Mouse (Mus musculus) hindbrain, postnatal 0 days (tissue): ENCODE measurements at regions not wholly inside any gene's neighbourhood (a gene's known extent, or its start where the extent isn't known, plus 50 kb on each side); places are given as distances from the start of the nearest gene placed in this dataset.
"Not testable (repeated sequence)": the region's sequence is repeated elsewhere in the genome, so short reads cannot be mapped to it uniquely, and the experiment has no call there.

Source experiments
- ATAC-seq: fragments of 200-750 bp; cut with Nextera tagmentation; 2 replicates; pipeline ENCODE4 v1.8.0; 2017; ENCODE audit warnings: mild to moderate bottlenecking, moderate TSS enrichment, moderate library complexity
- DNase-seq: peaks from one replicate; pipeline ENCODE4 v3.0.0-alpha.2; 2015; ENCODE audit warnings: low spot score
- H3K27ac ChIP-seq: fragments of 300-500 bp; sonication (generic); 2 replicates; pipeline ENCODE4 v1.5.1; 2014; ENCODE audit warnings: mild to moderate bottlenecking
- H3K27me3 ChIP-seq: fragments of 300-500 bp; sonication (generic); 2 replicates; pipeline ENCODE4 v1.6.1; 2014; ENCODE audit warnings: low read length, mixed read lengths; ENCODE audit not compliant: insufficient read depth
- H3K36me3 ChIP-seq: fragments of 300-500 bp; sonication (generic); 2 replicates; pipeline ENCODE4 v1.6.1; 2014; ENCODE audit warnings: low read length, mixed read lengths; ENCODE audit not compliant: insufficient read depth
- H3K4me1 ChIP-seq: fragments of 300-500 bp; sonication (generic); 2 replicates; pipeline ENCODE4 v1.6.1; 2014; ENCODE audit warnings: antibody characterized with exemption, low read length, mixed read lengths; ENCODE audit not compliant: insufficient read depth
- H3K4me2 ChIP-seq: fragments of 300-500 bp; sonication (generic); 2 replicates; pipeline ENCODE4 v1.6.1; 2014; ENCODE audit warnings: low read depth, mild to moderate bottlenecking, low read length, moderate library complexity, mixed read lengths
- H3K4me3 ChIP-seq: fragments of 300-500 bp; sonication (generic); 2 replicates; pipeline ENCODE4 v1.5.1; 2014; ENCODE audit warnings: low read length
- H3K9ac ChIP-seq: fragments of 300-500 bp; sonication (generic); replicated peaks from 2 replicates; pipeline ENCODE4 v1.6.1; 2014; ENCODE audit warnings: mild to moderate bottlenecking, low read length, moderate library complexity, mixed read lengths
- H3K9me3 ChIP-seq: fragments of 300-500 bp; sonication (generic); 2 replicates; pipeline ENCODE4 v1.6.1; 2016; ENCODE audit warnings: low read length, mixed read lengths
- CTCF ChIP-seq: IDR thresholded peaks from 2 replicates; pipeline ENCODE4 v1.5.1; 2016; ENCODE audit warnings: antibody characterized with exemption, control low read depth, low read depth
- WGBS: fragments of 180-500 bp; shearing (Covaris S2); extraction: QIAGEN DNeasy Blood & Tissue Kit; methylation state at CpG from one replicate; pipeline ENCODE4 v1.1.7; 2014; 5-methylcytosine and 5-hydroxymethylcytosine counted together

GRCm38 (mm10) chr2:114378844-114379533 lies 177.7 kb upstream of the Zfp770 start:
- Histone ChIP-seq H3K27me3 (no peaks in the 10 kb centered on the region), H3K4me2 (no peak overlapping the region), H3K36me3 (no peaks in the 10 kb centered on the region), H3K9ac (no peak overlapping the region), H3K4me3 (no peak overlapping the region), H3K27ac (no peak overlapping the region), H3K9me3 (no peaks in the 10 kb centered on the region), H3K4me1 (no peaks in the 10 kb centered on the region)
- ATAC-seq (no peak), DNase-seq (no peak)
- WGBS: 72% methylated on average over 1 of the region's 1 CpGs
- no peak for TF ChIP-seq CTCF

GRCm38 (mm10) chr2:114373476-114373875 lies 172.2 kb upstream of the Zfp770 start:
- H3K4me3 ChIP-seq: no peak overlapping the region
- no peaks in the 10 kb centered on the region for H3K4me1 ChIP-seq
- TF ChIP-seq CTCF: no peak
- no peak overlapping the region for H3K9ac ChIP-seq
- 57% methylated on average over 7 of the region's 7 CpGs for WGBS
- no peak for ATAC-seq
- H3K4me2 ChIP-seq: no peak overlapping the region
- no peaks in the 10 kb centered on the region for H3K9me3 ChIP-seq
- no peaks in the 10 kb centered on the region for H3K27me3 ChIP-seq
- H3K27ac ChIP-seq: no peak overlapping the region
- peak; percentile 20 for DNase-seq
- no peaks in the 10 kb centered on the region for H3K36me3 ChIP-seq

- not testable (repeated sequence) for H3K27me3 ChIP-seq, H3K9ac ChIP-seq, H3K9me3 ChIP-seq, H3K4me2 ChIP-seq, H3K4me3 ChIP-seq, H3K27ac ChIP-seq, H3K4me1 ChIP-seq, H3K36me3 ChIP-seq
- ATAC-seq (peak; percentile 56; the same call in 1 of the 2 replicates), DNase-seq (peak; percentile 25)
- 64% methylated on average over 11 of the region's 11 CpGs for WGBS
Observed at GRCm38 (mm10) chr2:114353876-114354275, 152.6 kb upstream of the Zfp770 start.

GRCm38 (mm10) chr2:114340578-114341293 lies 139.5 kb upstream of the Zfp770 start:
- Histone ChIP-seq H3K27me3 (no peaks in the 10 kb centered on the region), H3K4me3 (no peak overlapping the region), H3K4me1 (no peaks in the 10 kb centered on the region), H3K9ac (no peak overlapping the region), H3K27ac (no peak overlapping the region), H3K4me2 (no peak overlapping the region), H3K36me3 (no peaks in the 10 kb centered on the region), H3K9me3 (no peaks in the 10 kb centered on the region)
- TF ChIP-seq CTCF: no peak
- WGBS: 61% methylated on average over 9 of the region's 9 CpGs
- no peak for ATAC-seq
- DNase-seq: peak; percentile 4

- Histone ChIP-seq H3K4me3 (no peak overlapping the region), H3K36me3 (no peaks in the 10 kb centered on the region), H3K27me3 (no peaks in the 10 kb centered on the region), H3K4me2 (no peak overlapping the region), H3K9ac (no peak overlapping the region), H3K27ac (no peak overlapping the region), H3K4me1 (no peaks in the 10 kb centered on the region), H3K9me3 (no peaks in the 10 kb centered on the region)
- TF ChIP-seq CTCF: no peak
- DNase-seq (no peak), ATAC-seq (no peak)
- WGBS: 75% methylated on average over 3 of the region's 3 CpGs
Observed at GRCm38 (mm10) chr2:114301746-114302145, 100.5 kb upstream of the Zfp770 start.

- 69% methylated on average over 1 of the region's 1 CpGs for WGBS
- DNase-seq (no peak), ATAC-seq (no peak)
- TF ChIP-seq CTCF: no peak
- H3K4me2 ChIP-seq: no peak overlapping the region
- H3K36me3 ChIP-seq: no peaks in the 10 kb centered on the region
- no peak overlapping the region for H3K27ac ChIP-seq
- no peaks in the 10 kb centered on the region for H3K4me1 ChIP-seq
- no peaks in the 10 kb centered on the region for H3K27me3 ChIP-seq
- no peaks in the 10 kb centered on the region for H3K9me3 ChIP-seq
- no peak overlapping the region for H3K9ac ChIP-seq
- no peak overlapping the region for H3K4me3 ChIP-seq
Observed at GRCm38 (mm10) chr2:114295110-114295509, 93.8 kb upstream of the Zfp770 start.

GRCm38 (mm10) chr2:114291387-114291786 lies 90.1 kb upstream of the Zfp770 start:
- H3K27ac ChIP-seq: no peak overlapping the region
- H3K27me3 ChIP-seq: no peaks in the 10 kb centered on the region
- no peaks in the 10 kb centered on the region for H3K4me1 ChIP-seq
- H3K4me2 ChIP-seq: no peak overlapping the region
- ATAC-seq: no peak
- H3K4me3 ChIP-seq: no peak overlapping the region
- 84% methylated on average over 5 of the region's 5 CpGs for WGBS
- DNase-seq: no peak
- H3K9ac ChIP-seq: no peak overlapping the region
- no peaks in the 10 kb centered on the region for H3K9me3 ChIP-seq
- no peak for TF ChIP-seq CTCF
- H3K36me3 ChIP-seq: no peaks in the 10 kb centered on the region
